Mouse (Mus musculus) intestine, embryonic 15.5 days (tissue): ENCODE data around the gene Mapk11. TPM values are rescaled to one million over a fixed set of nuclear protein-coding genes. Genes with fewer than 3 reads are reported as not detected.

Source experiments
- ATAC-seq: fragments of 200-750 bp; cut with Nextera tagmentation; 2 replicates; pipeline ENCODE4 v1.8.0; 2017; ENCODE audit warnings: moderate TSS enrichment, moderate library complexity
- H3K27ac ChIP-seq: fragments of 300-500 bp; sonication (generic); 2 replicates; pipeline ENCODE4 v1.5.1; 2015; ENCODE audit warnings: mild to moderate bottlenecking, inconsistent platforms
- H3K27me3 ChIP-seq: fragments of 300-500 bp; sonication (generic); replicated peaks from 2 replicates; pipeline ENCODE4 v1.6.1; 2015; ENCODE audit warnings: inconsistent platforms
- H3K36me3 ChIP-seq: fragments of 300-500 bp; sonication (generic); 2 replicates; pipeline ENCODE4 v1.6.1; 2015; ENCODE audit warnings: inconsistent platforms
- H3K4me1 ChIP-seq: fragments of 300-500 bp; sonication (generic); replicated peaks from 2 replicates; pipeline ENCODE4 v1.6.1; 2015; ENCODE audit warnings: inconsistent platforms
- H3K4me2 ChIP-seq: fragments of 300-500 bp; sonication (generic); replicated peaks from 2 replicates; pipeline ENCODE4 v1.6.1; 2015; ENCODE audit warnings: mild to moderate bottlenecking, inconsistent platforms
- H3K4me3 ChIP-seq: fragments of 300-500 bp; sonication (generic); replicated peaks from 2 replicates; pipeline ENCODE4 v1.5.1; 2015; ENCODE audit warnings: inconsistent platforms
- H3K9ac ChIP-seq: fragments of 300-500 bp; sonication (generic); 2 replicates; pipeline ENCODE4 v1.6.1; 2015; ENCODE audit warnings: inconsistent platforms
- H3K9me3 ChIP-seq: fragments of 300-500 bp; sonication (generic); 2 replicates; pipeline ENCODE4 v1.6.1; 2016; ENCODE audit warnings: inconsistent platforms
- WGBS: fragments of 180-500 bp; shearing (Covaris S2); methylation state at CpG from one replicate; pipeline ENCODE4 v1.1.7; 2015; 5-methylcytosine and 5-hydroxymethylcytosine counted together
- polyA plus RNA-seq: library from polyadenylated mRNA; unstranded; fragments of >200 nt; fragmentation: Nextera tagmentation; extraction: Ambion mirVana; gene quantifications from 2 replicates; pipeline ENCODE4 v1.2.1, GENCODE M21; 2015

The Mapk11 gene
- polyA plus RNA-seq, 1 experiment from 2014 or later: 6.0 TPM

- Histone ChIP-seq H3K27ac (peak overlapping the region; percentile 93), H3K9ac (peak overlapping the region; percentile 80), H3K27me3 (no peaks in the 10 kb centered on the region), H3K9me3 (no peaks in the 10 kb centered on the region), H3K36me3 (no peaks in the 10 kb centered on the region), H3K4me2 (peak overlapping the region; percentile 90), H3K4me1 (peaks cover 51% of the 10 kb centered on the region), H3K4me3 (peak overlapping the region; percentile 85)
- WGBS: under 1% methylated on average over 26 of the region's 26 CpGs
- ATAC-seq: peak; percentile 2; the same call in 1 of the 2 replicates
Measured at GRCm38 (mm10) chr15:89180081-89180541, 30.7 kb upstream of the Mapk11 start.

DNA sequence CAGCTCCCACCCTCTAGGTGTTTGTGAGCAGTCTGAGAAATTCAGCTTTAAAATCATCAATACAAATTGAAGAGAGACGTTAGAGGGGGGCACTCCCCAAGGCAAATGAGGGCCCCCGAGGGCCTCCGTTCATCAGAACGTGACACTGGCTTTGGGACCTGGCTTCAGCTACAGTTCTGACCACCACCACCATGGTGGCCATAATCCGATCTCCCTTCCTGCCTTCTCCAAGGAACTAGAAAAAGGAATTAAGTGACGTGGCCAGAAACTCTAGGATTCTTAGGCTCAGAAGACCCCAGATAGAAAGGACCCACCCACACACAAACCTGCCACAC, 30.2 kb upstream of the Mapk11 start:
- peak overlapping the region; percentile 85 for H3K4me3 ChIP-seq
- H3K4me1 ChIP-seq: peaks cover 56% of the 10 kb centered on the region
- WGBS: 4% methylated on average over 6 of the region's 6 CpGs

GRCm38 (mm10) chr15:89178954-89179629, 29.7 kb upstream of the Mapk11 start:
- Histone ChIP-seq H3K36me3 (no peaks in the 10 kb centered on the region), H3K9me3 (no peaks in the 10 kb centered on the region), H3K9ac (peak overlapping the region; percentile 80), H3K27ac (peak overlapping the region; percentile 93), H3K27me3 (no peaks in the 10 kb centered on the region), H3K4me3 (peak overlapping the region; percentile 85), H3K4me1 (peaks cover 61% of the 10 kb centered on the region), H3K4me2 (peak overlapping the region; percentile 90)
- peak; percentile 73 for ATAC-seq
- WGBS: 3% methylated on average over 16 of the region's 16 CpGs

More for the DNA sequence above, 30.2 kb upstream of the Mapk11 start:
- ATAC-seq: no peak
- Histone ChIP-seq H3K27me3 (no peaks in the 10 kb centered on the region), H3K4me2 (peak overlapping the region; percentile 90), H3K9ac (peak overlapping the region; percentile 80), H3K27ac (peak overlapping the region; percentile 93), H3K36me3 (no peaks in the 10 kb centered on the region), H3K9me3 (no peaks in the 10 kb centered on the region)

DNA sequence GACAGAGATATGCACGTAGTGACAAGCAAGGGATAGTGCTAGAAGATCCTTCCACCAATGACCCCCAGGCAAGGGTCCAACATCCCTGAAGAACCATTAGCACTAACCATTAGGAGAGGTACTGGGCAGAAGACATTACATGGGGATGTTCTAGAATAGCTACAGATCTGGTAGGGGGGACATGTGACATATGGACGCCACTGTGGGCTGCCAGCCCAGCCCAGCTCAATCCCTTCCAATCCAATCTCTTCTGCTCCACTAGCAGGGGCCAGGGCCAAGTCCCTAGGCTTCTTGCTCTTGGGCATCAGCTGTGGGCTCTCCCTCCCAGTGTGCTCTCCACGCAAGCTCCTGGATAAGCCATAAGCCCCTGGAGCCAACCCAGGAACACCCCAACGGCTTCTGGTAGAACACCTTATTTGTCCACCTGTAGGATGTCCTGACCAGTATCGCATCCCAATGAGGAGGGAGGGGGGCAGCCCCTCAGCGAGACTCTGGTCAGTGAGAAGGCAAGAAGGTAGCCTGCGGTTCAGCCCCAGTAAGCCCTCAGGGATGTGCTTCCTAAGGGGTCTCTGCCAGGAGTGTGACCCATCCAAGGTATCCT, 28.9 kb upstream of the Mapk11 start:
- peak overlapping the region; percentile 85 for H3K4me3 ChIP-seq
- peak overlapping the region; percentile 93 for H3K27ac ChIP-seq
- peaks cover 66% of the 10 kb centered on the region for H3K4me1 ChIP-seq
- 65% methylated on average over 7 of the region's 7 CpGs for WGBS
- no peaks in the 10 kb centered on the region for H3K9me3 ChIP-seq
- H3K9ac ChIP-seq: peak overlapping the region; percentile 80
- no peak for ATAC-seq
- H3K36me3 ChIP-seq: no peaks in the 10 kb centered on the region
- H3K4me2 ChIP-seq: peak overlapping the region; percentile 90
- H3K27me3 ChIP-seq: no peaks in the 10 kb centered on the region

DNA sequence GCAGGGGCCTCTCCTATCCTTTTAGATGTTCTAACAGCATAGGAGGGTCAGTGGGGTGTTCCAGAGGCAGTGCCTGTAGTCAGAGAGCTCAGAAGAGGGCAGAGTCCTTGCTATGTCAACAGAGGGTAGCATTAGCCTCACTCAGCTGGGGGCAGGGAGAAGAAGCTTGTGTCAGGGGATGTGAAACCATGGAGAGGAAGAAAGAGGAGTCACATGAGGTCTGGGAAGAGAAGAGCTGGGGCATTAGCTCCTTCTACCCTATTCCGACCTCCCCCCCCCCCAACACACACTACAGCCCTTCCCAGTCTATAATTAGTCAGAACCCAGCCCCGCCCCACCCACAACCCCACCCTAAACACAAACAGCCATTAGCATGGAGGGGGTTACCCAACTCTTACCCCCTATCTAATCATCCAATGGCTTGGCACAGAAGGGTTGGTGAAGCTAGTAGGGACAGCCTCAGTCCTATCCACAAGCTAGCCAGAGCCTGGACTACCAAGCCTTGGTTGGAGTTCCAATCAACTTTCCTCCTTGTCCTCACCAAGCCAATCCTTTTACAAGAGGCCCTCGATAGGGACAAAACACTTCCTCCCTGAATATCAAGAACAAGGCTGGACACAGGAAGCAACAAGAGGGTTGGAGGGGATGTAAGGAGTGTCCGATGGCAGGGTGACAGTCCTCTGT, 28.3 kb upstream of the Mapk11 start:
- Histone ChIP-seq H3K4me1 (peaks cover 68% of the 10 kb centered on the region), H3K4me3 (0 out of 2 replicates have a peak overlapping the region, but pooled peaks have one; percentile 85), H3K27ac (peak overlapping the region; percentile 93), H3K9me3 (no peaks in the 10 kb centered on the region), H3K9ac (peak overlapping the region; percentile 9; the same call in 1 of the 2 replicates), H3K4me2 (peak overlapping the region; percentile 90), H3K36me3 (no peaks in the 10 kb centered on the region), H3K27me3 (no peaks in the 10 kb centered on the region)
- peak; percentile 31 for ATAC-seq
- 56% methylated on average over 4 of the region's 4 CpGs for WGBS

DNA sequence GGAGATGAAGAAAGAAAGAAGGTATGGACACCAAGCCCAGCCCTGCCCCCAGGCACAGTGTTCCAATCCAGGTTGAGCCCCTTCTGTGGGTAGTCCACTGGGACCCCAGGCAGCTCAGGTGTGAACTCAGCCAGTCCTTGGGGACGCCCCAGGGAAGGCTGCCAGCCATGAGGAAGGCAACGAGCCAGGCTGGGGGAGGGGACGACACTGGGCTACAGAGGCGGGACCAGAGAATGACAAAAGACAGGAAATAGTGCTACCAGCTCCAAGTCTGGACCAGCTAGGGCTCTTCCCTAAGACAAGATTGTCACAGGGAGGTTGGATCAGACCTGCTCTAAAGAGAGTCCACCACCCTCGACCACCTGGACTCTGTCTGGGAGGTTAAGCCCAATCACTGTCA, 27.7 kb upstream of the Mapk11 start:
- H3K9ac ChIP-seq: peak overlapping the region; percentile 9

GRCm38 (mm10) chr15:89175411-89176155, 26.2 kb upstream of the Mapk11 start:
- Histone ChIP-seq H3K4me2 (peak overlapping the region; percentile 98), H3K9ac (no peak overlapping the region), H3K27ac (peak overlapping the region; percentile 32; the same call in 1 of the 2 replicates), H3K27me3 (no peaks in the 10 kb centered on the region), H3K4me3 (no peak overlapping the region), H3K36me3 (no peaks in the 10 kb centered on the region), H3K9me3 (no peaks in the 10 kb centered on the region), H3K4me1 (peaks cover 78% of the 10 kb centered on the region)
- 69% methylated on average over 13 of the region's 13 CpGs for WGBS
- no peak for ATAC-seq

More for the DNA sequence above, 27.7 kb upstream of the Mapk11 start:
- Histone ChIP-seq H3K4me1 (peaks cover 71% of the 10 kb centered on the region), H3K36me3 (no peaks in the 10 kb centered on the region), H3K27ac (peak overlapping the region; percentile 93), H3K9me3 (no peaks in the 10 kb centered on the region), H3K4me3 (0 out of 2 replicates have a peak overlapping the region, but pooled peaks have one; percentile 6), H3K4me2 (peak overlapping the region; percentile 90), H3K27me3 (no peaks in the 10 kb centered on the region)
- 7% methylated on average over 5 of the region's 5 CpGs for WGBS
- peak; percentile 14 for ATAC-seq

GRCm38 (mm10) chr15:89174889-89175339, 25.5 kb upstream of the Mapk11 start:
- no peaks in the 10 kb centered on the region for H3K9me3 ChIP-seq
- peaks cover 84% of the 10 kb centered on the region for H3K4me1 ChIP-seq
- no peak overlapping the region for H3K9ac ChIP-seq
- H3K4me2 ChIP-seq: peak overlapping the region; percentile 98; the same call in 1 of the 2 replicates
- no peaks in the 10 kb centered on the region for H3K36me3 ChIP-seq
- no peaks in the 10 kb centered on the region for H3K27me3 ChIP-seq
- no peak overlapping the region for H3K27ac ChIP-seq
- no peak overlapping the region for H3K4me3 ChIP-seq
- ATAC-seq: no peak
- WGBS: 51% methylated on average over 11 of the region's 11 CpGs

DNA sequence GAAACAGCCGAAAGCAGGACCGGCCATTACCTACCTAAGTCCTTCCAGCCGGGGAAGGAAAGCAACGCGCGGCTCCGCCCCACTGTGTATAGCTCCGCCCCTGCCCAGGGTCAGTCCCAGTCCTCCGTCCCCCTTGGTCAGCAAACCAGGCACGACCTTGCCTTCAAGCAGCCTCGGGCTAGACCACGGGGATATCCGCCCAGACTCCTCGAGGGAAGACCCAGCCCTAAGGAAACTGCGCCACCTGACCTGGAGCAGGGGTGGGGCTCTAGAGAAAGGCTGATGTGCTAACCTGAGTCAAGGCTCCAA, 24.4 kb upstream of the Mapk11 start:
- H3K4me2 ChIP-seq: peak overlapping the region; percentile 98
- no peaks in the 10 kb centered on the region for H3K27me3 ChIP-seq
- peak overlapping the region; percentile 59 for H3K27ac ChIP-seq
- no peaks in the 10 kb centered on the region for H3K36me3 ChIP-seq
- WGBS: 2% methylated on average over 15 of the region's 15 CpGs
- peaks cover 90% of the 10 kb centered on the region for H3K4me1 ChIP-seq
- peak overlapping the region; percentile 55 for H3K4me3 ChIP-seq
- H3K9ac ChIP-seq: peak overlapping the region; percentile 64
- no peaks in the 10 kb centered on the region for H3K9me3 ChIP-seq
- peak; percentile 58 for ATAC-seq

GRCm38 (mm10) chr15:89173024-89173905, 23.8 kb upstream of the Mapk11 start:
- Histone ChIP-seq H3K36me3 (no peaks in the 10 kb centered on the region), H3K4me1 (peaks cover 86% of the 10 kb centered on the region), H3K4me3 (peak overlapping the region; percentile 55), H3K4me2 (peak overlapping the region; percentile 98), H3K27ac (peak overlapping the region; percentile 59), H3K9me3 (no peaks in the 10 kb centered on the region), H3K27me3 (no peaks in the 10 kb centered on the region), H3K9ac (peak overlapping the region; percentile 64)
- peak; percentile 22 for ATAC-seq
- under 1% methylated on average over 63 of the region's 65 CpGs for WGBS

DNA sequence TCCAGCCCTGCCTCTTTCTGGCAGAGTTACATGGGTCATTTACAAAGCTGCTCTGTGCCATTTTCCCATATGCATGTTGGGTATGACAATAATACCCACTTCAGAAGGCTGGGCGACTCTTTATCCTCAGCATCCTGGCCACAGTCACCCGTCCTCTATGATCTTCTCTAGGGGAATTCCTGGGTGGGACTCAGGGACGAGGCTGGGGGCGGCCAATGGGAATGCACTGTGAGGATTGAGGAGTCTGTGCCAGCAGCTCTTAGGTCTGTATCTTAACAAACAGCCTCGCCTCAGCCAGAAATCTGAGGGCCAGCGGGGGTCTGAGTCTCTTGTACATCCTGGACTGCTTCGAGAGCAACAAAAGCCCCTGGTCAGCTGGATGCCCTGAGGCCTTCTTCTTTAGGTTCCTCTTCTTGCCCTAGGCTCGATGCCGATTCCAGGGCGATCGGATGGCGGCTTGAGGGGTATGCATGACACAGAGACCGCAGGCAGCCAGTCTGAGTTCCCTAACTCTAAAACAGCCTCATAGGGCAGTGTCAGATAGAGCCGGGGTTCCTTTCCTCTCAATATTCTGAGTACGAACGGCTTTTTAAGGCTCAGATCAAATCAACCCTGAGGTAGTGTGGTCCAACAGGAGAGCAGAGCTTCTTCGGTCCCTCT, 23.0 kb upstream of the Mapk11 start:
- peak overlapping the region; percentile 98 for H3K4me2 ChIP-seq
- peak overlapping the region; percentile 59 for H3K27ac ChIP-seq
- H3K36me3 ChIP-seq: peaks cover 9% of the 10 kb centered on the region
- 45% methylated on average over 17 of the region's 17 CpGs for WGBS
- H3K9me3 ChIP-seq: no peaks in the 10 kb centered on the region
- peak overlapping the region; percentile 55 for H3K4me3 ChIP-seq
- peaks cover 78% of the 10 kb centered on the region for H3K4me1 ChIP-seq
- no peak for ATAC-seq
- peak overlapping the region; percentile 64 for H3K9ac ChIP-seq
- no peaks in the 10 kb centered on the region for H3K27me3 ChIP-seq
